Mouse (Mus musculus) thymus, postnatal 25 days (tissue): ENCODE measurements around the gene Kif19a.

Experiments used
- DNase-seq: peaks from one replicate; pipeline ENCODE4 v3.0.0; 2022

Gene Kif19a

GRCm38 (mm10) chr11:114764820-114765818 lies at the start of gene Kif19a:
Kif19a (plus strand) TSS chr11:114765388.
- peak; percentile 19 for DNase-seq

- DNase-seq = no peak
These were observed 49.7 kb upstream of the Kif19a start for GRCm38 (mm10) chr11:114715531-114715930.

GRCm38 (mm10) chr11:114720535-114720934 lies 44.7 kb upstream of the Kif19a start:
- no peak for DNase-seq

GRCm38 (mm10) chr11:114722438-114722837 lies 42.8 kb upstream of the Kif19a start:
- DNase-seq = no peak

- no peak for DNase-seq
These were observed 42.2 kb upstream of the Kif19a start for GRCm38 (mm10) chr11:114723030-114723429.

GRCm38 (mm10) chr11:114724787-114725590 lies 40.2 kb upstream of the Kif19a start:
- DNase-seq = no peak

GRCm38 (mm10) chr11:114726965-114727825 lies 38.0 kb upstream of the Kif19a start, which contains the start of gene Dnaic2:
Dnaic2 (plus strand) TSS chr11:114727408.
- DNase-seq = no peak

- no peak for DNase-seq
These were observed 37.4 kb upstream of the Kif19a start for GRCm38 (mm10) chr11:114727826-114728186.

- DNase-seq = no peak
These were observed 36.9 kb upstream of the Kif19a start for GRCm38 (mm10) chr11:114728333-114728732.

- no peak for DNase-seq
These were observed 35.3 kb upstream of the Kif19a start for GRCm38 (mm10) chr11:114729832-114730363.

GRCm38 (mm10) chr11:114731711-114732110 lies 33.5 kb upstream of the Kif19a start:
- DNase-seq = no peak

- DNase-seq = no peak
These were observed 32.3 kb upstream of the Kif19a start for GRCm38 (mm10) chr11:114732890-114733289.

GRCm38 (mm10) chr11:114736111-114736510 lies 29.1 kb upstream of the Kif19a start:
- DNase-seq = no peak

GRCm38 (mm10) chr11:114736913-114737624 lies 28.1 kb upstream of the Kif19a start:
- DNase-seq = no peak

- no peak for DNase-seq
These were observed 24.6 kb upstream of the Kif19a start for GRCm38 (mm10) chr11:114740598-114740997.

- DNase-seq = no peak
These were observed 23.7 kb upstream of the Kif19a start for GRCm38 (mm10) chr11:114741451-114741850.

GRCm38 (mm10) chr11:114745134-114745533 lies 20.1 kb upstream of the Kif19a start:
- peak; percentile 84 for DNase-seq

- DNase-seq = no peak
These were observed 17.5 kb upstream of the Kif19a start for GRCm38 (mm10) chr11:114747564-114748138.

- DNase-seq = no peak
These were observed 4.7 kb downstream of the Kif19a start for GRCm38 (mm10) chr11:114769911-114770310.

- DNase-seq = no peak
These were observed 6.7 kb downstream of the Kif19a start for GRCm38 (mm10) chr11:114771896-114772295.

GRCm38 (mm10) chr11:114780076-114780475 lies 14.9 kb downstream of the Kif19a start:
- DNase-seq = no peak
